Mouse (Mus musculus) adrenal gland, adult 8-10 months (tissue): ENCODE data around the gene Emd. TPM values are rescaled to one million over a fixed set of nuclear protein-coding genes. Genes with fewer than 3 reads are reported as not detected.
A peak's percentile ranks its signal among the peaks of the same experiment; 100 is the strongest.
"Not testable (repeated sequence)": the region's sequence is repeated elsewhere in the genome, so short reads cannot be mapped to it uniquely, and the experiment has no call there.

Experiments used
- DNase-seq: peaks from one replicate; pipeline ENCODE4 v3.0.0; 2022
- total RNA-seq, 4 experiments: library from RNA; stranded (reverse); gene quantifications; 2 replicates each; pipeline ENCODE4 v1.2.4; 2022

Gene Emd
- 10 to 100 TPM; 47.9 to 68.8 (median 57.1) TPM for total RNA-seq

DNA sequence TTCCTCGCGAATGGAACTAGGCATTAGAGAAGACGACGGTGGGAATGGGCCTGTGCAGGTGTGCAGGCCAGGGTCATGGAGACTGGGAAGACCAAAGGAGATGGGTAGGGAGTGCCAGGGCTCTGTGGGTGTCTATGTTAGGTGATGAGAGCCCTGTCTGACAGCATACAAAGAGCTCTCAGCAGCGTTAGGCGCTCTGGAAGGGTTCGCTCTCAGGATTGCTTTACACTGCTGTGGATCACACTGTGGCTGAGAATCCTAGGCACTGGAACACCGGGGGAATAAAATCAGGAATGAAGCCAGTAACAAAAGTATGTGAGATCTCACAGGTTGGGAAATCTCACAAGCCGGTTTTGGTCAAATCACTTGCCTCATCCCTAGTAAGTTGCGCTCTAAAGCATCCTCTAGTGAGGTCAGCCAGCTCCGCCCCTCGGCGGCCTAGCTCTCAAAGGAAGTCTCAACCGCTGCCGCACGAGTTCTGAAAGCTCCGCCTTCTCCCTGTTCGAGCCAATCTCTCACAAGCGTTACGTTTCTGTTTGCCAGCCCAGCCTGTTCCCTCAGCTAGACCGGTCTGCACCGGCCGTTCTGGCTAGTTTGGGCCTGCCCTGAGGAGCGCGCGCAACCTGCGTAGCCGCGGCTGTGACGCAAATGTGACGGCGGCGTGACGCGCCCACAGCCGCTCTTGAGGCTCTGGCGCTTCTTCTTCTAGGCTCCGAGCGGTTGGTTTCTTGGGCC is at the start of gene Emd:
Gene Emd (plus strand): TSS at position 535 of the 735 bp plus-strand sequence.
- DNase-seq: peak; percentile 91

DNA sequence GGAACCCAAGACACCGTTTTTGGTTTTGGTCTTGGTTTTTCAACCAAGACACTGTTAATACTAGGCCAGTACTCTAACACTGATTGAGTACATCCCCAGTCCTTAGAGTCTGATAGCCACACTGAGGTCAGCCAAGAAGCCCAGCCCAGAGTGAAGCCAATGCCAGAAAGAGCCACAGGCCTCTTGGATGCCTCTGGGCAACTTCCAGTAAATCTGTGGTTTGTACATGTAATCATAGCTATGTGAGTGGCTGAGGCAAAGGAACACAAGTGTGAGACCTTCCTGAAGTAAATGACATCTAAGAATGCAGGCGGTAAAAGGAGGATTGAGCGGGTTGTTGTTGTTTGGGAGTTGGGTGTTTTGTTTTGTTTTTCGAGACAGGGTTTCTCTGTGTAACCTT is 36.0 kb upstream of the Emd start:
- DNase-seq: no peak

DNA sequence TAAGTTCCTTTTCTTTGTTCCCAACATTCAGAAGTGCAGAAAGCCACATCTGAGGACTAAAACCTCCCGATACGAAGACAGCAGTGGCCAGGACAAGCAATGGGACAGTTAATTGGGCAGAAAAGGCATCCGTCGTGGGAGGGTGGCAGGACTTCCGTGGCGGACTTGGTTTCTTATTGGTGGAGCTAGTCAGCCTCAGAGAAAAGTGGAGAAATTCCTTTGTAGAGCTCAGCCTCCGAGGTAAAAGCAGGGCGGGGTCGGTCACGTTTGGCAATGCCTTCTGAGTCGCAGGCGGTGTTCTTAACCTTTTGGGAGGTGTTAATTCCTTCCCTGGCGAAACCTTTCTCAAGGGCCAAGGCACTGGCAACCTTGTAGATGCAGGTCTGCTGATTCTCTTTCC is 35.0 kb upstream of the Emd start:
- no peak for DNase-seq

DNA sequence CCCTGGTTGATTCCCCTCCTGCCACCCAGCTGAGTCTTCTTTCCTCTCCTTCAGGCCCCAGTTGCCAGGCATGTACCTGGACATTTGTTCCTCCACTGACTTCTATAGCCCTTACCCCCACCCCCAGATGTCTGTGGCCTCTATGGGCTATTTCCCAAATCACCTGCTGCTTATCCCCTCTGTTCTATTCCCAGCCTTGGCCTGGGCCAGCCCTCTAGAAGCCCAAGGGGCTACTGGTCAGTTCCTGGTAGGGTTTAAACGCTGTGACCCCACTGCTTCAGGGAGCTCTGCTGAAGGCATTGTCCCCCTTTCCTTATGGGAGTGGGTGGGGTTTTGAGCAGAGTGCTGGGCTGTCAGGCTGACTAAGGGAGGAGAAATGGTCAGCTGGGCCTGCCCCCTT is 34.4 kb upstream of the Emd start:
- DNase-seq: not testable (repeated sequence)

DNA sequence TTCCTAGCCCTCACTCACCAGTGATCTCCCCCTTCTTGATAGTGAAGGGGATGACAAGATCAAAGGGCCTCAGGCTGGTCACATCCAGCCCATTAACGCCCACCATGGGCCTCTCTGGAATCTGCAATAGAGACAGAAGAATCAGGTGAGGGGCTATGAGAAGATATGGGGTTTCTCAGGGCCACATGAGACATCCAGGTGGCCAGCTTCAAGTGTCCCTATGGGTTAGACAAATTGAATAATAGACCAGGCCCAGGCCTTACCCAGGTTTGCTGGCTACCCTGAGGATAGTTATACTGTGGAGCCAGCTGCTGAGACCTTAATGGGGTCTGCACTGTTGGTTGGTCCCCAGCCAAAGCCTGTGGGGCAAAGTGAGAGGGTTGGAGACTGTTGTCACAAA is 24.4 kb upstream of the Emd start:
- DNase-seq: no peak

DNA sequence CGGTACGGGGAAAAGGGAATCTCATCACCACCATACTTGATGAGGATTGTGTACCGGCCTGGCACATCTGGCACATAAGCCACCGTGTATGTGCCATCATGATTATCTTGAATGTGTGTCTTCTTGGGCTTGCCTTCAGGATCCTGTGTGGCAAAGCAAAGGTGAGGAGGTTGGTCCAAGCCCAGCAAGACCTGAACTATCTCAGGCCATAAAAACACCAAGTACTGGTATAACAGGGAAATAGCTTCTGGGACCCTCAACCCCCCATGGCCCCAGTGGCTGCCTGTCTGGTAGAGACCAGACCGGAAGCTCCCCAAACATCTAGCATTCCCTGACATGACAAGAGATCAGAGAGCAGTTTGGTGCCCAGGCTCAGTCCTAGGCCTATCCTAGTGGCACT is 21.3 kb upstream of the Emd start:
- DNase-seq: no peak

DNA sequence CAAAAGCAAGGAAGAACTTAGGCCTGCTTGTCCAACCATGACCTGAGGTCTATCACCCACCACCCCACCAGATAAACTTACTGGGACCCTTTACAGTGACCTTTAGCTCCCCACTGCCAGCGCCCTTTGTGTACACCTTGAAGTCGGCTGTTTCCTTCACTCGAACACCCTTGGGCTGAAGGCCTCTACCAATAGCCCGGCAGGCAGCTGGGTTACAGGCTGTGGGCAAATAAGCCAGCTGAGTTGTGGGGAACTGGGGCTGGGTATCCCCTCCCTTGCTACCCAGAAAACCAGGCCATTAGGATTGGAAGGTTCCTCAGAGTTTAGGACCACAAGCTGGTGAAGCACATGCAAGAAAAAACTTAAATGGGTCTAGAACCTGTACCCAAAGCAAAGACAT is 14.2 kb upstream of the Emd start:
- no peak for DNase-seq

DNA sequence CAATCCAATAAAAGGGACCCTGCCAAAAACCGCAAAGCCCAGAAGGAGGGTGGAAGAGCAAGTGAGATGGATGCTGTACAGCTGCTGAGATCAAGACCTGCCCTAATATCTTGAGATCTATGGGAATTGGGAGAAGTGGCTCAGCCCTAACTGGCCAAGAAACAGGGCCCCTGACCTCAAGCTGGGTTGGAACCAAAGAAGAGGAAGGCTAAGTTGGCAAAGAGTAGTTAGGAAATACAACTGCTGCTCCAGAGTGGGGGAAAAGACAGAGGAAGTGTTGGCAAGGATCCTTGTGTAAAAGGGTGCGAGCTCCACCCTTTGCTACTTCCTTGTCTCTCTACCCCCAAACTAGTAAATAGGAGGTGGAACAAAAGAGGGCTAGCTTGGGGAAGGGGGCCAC is 11.1 kb upstream of the Emd start:
- DNase-seq: no peak

DNA sequence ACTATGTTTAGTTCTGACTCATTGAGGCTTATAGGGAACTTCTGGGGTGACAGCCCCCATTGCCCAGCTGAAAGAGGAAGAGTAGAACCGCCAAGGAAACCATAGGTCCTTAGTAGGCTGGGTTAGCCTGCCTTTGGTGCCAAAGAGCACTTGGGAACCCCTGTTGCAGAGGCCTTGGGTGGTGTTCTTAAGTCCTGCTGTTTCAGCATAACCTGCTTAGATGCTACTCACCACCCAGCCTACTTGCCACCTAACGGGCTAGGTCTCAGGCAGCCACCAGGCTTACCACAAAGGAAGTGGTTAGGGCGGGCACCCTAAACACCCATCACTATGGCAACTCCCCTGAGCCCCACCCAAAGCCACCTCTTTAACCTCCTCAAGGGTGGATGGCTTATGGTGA is 10.7 kb upstream of the Emd start:
- DNase-seq: no peak

DNA sequence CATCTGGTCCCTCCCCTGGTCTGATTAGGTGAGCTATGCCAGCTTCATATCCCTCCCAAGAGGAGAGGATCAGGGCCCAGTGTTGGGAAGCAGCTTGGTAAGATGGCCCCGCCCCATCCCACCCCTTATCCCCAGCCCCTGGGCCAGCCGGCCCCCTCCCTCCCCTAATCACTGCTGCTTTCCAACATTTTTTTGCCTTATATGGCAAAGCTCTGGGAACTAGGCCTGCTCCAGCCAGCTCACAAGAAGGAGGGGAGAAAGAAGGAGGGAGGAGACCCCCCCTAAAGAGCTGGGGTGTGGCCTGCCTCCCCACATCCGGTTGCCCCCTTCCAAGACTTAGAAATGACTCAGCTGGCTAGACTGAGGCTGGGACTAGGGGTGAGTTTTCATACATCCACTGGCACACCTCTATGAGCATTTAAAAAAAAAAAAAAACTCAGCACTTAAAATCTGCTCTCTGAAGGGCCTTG is 9.8 kb upstream of the Emd start:
- peak; percentile 36 for DNase-seq

DNA sequence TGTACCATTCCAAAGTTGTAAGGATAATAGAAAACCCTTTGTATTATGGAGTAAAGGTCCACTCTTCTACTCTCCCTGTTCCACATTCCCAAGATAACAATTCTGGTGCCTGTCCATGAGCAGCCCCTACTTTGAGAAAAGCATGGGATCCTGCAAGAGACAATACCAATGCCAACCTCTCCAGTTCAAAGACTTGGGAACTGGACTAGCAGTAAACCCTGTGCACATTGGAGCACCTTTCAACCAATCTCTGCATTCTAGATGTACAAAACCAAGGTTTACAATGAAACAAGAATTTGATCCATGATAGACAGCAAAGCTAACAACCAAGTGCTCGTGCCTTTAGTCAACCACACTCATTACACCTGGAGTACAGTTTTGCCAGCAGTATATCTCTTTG is 9.4 kb upstream of the Emd start:
- no peak for DNase-seq

DNA sequence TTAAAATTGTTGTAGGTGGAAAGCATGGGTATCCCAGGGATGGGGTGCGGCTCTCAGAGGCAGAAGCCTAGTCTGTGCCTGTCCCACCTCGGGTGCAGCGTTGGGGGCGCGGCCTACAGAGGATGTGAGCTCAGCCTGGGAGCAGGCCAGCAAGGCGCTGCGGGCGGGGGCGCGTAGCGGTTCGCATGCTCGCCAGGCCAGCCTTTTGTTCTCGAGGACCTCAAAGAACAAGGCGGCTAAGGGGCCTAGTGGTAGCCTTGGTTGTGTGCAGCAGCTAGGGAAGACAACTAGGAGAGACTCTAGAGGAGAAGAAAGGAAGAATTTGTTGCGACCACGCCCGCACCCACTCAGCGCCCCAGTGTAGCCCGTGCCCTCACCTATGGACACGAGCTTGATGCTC is 8.8 kb upstream of the Emd start:
- DNase-seq: peak; percentile 61

DNA sequence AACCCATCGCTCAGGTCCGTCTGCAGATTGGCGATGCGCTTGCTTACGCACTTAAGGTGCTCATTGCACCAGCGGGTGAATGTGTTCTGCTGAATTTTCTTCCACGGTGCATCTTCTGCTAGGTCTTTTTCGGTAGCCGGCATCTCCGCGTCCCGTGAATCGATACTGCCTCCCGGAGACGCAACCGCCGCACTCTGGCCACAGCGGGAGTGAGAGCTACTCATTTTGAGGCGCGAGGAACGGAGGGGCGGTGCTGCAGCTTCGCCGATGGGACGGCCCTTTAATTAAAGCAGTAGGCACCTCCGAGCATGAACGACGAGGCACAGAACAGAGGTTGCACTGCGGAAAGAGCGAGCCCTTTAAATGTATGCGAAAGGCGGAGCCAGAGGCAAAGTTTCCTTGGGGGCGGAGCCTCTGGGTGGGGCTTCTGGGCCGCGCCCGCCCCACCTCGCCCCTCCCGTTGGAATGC is 8.2 kb upstream of the Emd start:
- peak; percentile 85 for DNase-seq

DNA sequence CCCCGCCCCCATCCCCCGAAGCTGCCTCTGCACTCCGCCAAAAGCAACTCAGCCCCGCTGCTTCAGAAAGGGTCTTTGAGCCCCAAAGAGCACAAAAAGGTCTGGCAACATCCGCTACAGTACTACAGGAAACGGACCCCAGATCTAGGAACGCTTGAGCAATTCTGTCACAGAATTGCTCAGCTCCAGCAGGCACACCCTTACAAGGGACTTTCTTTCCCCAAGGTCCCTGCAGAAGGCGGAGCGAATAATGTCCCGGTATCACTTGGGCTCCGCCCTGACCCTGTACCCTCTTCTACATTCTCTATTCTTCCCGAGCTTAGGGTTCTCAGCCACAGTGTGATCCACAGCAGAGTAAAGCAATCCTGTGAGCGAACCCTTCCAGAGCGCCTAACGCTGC is 7.8 kb upstream of the Emd start:
- DNase-seq: no peak

DNA sequence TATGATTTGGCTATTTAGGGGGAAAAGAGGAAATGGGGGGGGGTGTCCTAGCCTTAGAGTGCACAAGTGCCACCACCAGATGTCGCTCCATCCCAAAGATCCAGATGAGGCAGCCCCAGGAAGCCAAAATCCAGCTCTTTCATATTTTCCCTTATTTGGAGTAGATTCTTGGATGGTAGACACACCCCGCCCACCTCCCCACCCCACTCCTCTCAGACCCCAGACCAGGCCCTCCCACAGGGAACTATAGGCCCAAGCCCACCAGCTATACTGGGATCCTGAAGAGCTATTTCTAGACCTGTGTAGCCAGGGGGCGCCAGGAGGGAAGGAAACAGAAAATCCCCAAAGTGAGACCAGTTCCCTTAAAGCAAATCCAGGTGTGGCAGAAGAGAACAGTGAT is 5.8 kb upstream of the Emd start:
- DNase-seq: peak; percentile 32

DNA sequence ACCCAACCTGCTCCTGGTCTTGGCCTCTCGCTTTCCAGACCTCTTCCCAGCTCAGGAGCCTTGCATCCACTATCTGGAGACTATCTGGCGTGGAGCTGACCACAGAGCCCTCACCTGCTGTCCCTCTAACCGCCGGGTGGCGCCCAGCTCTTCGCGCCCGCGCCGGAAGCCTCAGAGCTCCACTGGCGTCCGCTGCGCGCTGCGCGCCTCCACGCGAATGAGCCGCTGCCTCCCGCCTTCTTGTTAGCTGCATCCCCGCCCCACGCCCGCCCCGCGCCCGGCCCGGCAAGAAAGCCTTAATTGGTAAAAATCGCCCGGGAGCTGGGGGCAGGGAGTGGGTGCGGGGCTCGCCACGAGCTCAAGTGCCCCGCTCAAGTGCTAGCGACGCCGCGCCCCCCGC is 4.9 kb upstream of the Emd start, which contains the start of gene Flna:
Gene Flna (minus strand): TSS at position 206 of the 400 bp plus-strand sequence.
- DNase-seq: no peak

DNA sequence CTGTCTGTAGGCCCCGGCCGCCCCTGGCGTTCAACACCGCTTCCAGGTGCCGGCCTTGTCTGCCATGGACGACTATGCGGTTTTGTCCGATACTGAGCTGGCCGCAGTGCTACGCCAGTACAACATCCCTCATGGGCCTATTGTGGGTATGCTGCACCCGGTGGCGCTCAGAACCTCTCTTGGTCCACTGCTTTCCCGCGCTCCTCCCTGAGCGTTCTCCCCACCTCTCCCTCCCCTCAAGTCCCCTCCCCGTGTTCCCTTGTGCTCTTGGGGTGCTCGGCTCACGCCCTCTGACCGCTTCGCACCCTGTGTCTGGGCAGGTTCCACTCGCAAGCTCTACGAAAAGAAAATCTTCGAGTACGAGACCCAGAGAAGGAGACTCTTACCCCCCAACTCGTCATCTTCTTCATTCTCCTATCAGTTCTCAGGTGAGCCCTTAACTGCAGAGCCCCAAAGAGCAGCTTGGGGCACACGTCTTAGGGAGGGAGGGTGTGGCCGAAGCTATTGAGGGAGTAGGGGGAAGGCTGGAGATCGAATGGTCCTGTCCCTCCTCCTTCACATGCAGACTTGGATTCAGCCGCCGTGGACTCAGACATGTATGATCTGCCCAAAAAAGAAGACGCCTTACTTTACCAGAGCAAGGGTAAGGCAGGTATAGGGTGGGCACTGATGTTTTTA is 540 bp downstream of the Emd start:
- no peak for DNase-seq

DNA sequence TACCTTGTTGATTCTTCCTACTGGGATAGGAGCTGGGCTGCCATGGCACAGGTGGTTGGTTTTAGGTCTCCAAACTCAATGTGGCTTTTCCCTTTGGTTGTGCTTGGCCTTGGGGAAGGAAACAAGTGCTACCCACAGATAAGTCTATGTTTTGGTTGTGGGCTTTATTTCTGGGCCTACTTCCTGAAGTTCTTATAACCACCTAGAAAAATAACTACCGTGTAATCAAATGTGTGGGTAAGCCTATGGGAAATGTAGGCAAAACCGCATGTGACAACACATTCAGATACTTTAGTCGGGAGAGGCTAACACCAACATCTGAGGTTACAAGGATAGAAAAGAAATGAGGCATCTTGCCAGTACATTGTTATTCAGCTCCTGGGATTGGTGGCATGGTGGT is 3.3 kb downstream of the Emd start:
- DNase-seq: no peak

DNA sequence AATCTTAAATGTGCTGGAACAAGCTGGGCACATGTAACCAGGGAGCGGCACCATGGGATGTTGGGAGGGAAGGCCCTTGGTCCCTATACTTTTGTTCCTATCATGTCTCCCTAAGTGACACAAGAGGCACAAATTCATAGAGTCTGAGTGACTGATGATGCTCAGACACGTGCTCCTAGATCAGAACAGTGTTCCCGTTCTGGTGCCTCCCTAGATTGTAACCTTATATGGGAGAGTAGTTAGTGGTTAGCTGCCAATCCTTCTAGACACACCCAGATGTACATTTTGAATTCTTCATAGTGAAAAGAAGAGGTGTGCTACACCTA is 15.2 kb downstream of the Emd start:
- DNase-seq: no peak

DNA sequence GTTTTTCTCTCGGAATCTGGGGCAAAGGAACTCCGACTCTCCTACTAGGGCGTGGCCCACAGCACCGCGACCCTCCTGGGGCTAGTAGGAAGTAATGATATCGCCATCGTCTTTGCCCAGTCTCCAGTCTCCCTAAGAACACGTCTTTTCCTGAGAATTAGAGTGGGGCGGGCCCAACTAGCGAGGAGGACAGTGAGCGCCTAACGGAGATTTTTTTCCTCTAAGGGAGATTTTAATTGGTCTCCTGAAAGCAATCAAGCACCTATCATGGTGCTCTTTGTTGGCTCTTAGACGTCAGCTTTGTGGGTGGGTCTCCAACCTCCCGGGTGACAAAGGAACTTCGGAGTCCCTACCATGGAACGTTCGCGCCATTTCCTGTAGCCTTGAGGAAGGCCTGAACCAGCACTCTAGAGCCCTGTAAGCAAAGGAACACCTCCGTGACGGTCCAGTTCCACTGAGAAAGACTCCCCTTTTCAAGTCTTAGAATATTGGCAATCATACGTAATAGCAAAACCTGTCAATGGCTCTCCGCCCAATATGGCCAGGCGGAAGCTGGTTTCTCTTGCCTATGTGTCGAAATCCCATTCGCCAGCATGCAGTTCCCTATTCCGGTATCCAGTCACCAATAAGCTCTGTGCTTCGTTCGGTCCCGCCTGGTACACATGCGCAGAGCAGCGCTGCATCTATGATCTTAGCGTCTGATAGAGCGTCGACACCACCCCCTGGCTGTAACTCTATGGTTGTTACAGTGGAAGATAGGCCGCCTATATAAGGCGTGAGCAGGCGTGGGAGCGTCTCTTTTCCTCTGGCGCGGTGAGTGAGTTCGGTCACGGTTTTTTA is 15.8 kb downstream of the Emd start, which contains the start of gene Rpl10:
Gene Rpl10 (plus strand): TSS at position 751 of the 840 bp plus-strand sequence.
- DNase-seq: peak; percentile 92

DNA sequence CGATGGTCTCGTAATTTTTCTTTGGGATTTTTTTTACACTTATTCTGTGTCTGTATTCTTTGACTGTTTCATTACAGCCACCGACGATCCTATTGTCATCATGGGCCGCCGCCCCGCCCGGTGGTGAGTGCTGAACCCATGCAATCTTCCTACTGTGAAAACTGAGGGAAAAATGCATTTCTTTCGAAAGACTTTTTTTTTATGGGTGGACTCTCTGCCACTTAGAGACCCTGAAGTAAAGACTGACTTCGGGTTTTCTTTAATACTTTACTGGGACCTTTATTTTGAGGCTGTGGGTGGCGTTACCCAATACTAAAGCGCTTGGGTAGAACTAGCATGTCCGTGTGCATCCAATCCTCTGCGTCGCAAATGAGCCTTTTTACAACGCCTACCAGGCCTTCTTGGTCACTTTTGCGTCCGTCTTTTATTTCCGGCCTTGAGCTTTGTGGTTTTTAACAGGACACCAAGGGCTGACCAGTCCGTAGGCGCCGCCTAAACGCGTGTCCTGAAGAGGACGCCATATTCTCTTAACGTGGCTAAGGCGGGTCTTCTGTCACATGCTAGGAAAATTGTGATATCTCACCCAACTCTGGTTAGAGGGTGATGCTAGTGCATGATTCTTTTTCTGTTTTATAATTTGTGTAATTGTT is 16.5 kb downstream of the Emd start:
- DNase-seq: peak; percentile 18
